Mouse (Mus musculus) urinary bladder, postnatal 36 days (tissue): ENCODE data around the gene Slc39a9.

Experiments used
- DNase-seq, 2 experiments: peaks; one replicate each; pipeline ENCODE4 v3.0.0; 2022; ENCODE audit warnings: low spot score in 2 of 2, mixed read lengths in 1 of 2

Gene Slc39a9

DNA sequence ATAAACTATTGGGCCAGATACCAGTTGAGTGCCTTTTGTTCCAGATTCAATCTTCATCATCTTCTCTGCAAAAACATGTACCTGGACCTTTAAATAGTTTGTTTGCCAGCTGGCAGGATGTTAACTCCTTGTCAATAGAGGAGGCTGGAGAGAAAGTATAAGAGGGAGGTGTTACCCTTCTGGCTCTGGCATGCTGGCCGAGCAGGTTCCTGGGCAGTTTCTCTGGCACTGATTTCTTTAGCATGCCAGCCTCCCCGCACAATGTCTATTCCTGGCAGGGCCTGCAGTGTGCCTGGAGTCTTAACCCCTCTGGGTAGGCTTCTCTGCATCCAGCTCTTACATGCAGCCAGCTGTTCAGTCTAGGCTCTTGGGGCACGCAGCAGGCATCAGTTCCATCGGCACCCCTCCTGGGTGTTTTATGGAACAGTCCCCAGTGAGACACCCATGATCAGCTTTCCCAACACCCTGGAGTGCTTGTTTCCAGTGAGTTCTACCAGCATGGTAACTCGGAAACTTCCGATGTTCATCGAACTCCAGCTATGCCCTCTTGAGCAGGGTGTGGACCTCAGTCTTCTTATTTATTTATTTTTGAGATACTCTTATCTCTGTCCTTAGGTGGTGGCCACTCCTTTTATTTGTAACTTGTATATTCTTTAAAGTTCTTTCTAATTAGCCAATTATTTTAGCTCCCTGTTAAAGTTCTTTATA is 10.4 kb downstream of the Slc39a9 start:
- peak; percentile 53 to 64 for DNase-seq

- DNase-seq: no peak
Measured at GRCm38 (mm10) chr12:80654659-80655025, 11.0 kb downstream of the Slc39a9 start.

GRCm38 (mm10) chr12:80658661-80659060 is 15.0 kb downstream of the Slc39a9 start:
- no peak for DNase-seq

GRCm38 (mm10) chr12:80662322-80662721 is 18.6 kb downstream of the Slc39a9 start:
- DNase-seq: no peak

GRCm38 (mm10) chr12:80663935-80664334 is 20.3 kb downstream of the Slc39a9 start:
- DNase-seq: no peak

DNA sequence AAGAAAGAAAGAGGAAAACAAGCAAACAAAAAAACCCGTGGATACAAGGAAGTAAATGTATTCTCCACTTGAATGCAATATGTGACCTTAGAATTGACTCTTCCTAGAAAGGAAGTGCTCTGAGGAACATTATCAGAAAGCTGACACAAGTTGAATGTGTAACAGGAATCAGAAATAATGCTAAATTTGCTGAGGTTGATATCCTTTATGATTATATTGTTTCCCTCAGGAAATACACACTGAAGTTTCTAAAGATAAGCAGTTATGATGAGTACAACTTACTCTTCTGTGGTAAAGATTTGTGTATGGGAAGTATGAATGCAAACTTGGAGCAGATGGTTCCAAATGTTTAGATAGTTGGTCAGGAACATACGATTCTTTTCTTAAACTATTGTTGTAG is 24.7 kb downstream of the Slc39a9 start:
- no peak for DNase-seq

DNA sequence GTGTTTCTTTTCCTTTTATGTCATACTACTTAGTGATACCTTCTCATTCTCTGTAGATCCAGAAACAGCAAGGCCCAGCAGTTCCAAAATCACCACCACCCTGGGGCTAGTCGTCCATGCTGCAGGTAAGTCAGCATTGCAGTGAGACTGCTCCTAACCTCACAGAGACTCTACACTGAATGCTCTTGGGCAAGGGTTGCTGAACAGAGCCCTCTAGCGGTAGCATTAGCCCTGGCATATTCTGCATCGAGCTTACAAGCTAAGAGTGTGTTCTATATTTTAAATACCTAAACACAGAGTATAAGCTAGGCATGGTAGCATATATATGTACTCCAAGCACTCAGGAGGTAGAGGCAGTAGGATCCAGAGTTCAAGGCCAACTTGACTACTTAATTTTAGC is 29.5 kb downstream of the Slc39a9 start:
- peak; percentile 46 to 62 for DNase-seq

DNA sequence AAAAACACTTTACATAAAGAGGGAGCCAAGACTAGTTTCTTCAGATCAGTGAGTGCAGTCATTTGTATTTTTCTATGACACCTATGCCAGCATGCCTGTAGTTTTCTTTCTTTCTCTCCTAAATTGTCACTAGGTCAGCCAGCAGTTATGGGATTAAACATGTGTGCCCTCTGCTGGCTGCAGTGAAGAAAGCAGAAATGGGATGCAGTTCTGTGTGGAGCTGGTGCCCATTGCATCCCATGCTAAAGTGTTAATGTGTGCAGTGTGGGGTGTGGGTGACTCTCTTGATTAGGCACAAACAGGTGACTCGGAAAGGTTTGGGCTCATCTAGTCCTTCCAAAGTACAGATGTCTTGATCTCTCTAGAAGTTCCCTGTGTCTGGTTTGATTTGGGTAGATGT is 37.7 kb downstream of the Slc39a9 start:
- DNase-seq: no peak

- DNase-seq: no peak
Measured at GRCm38 (mm10) chr12:80683554-80683953, 39.9 kb downstream of the Slc39a9 start.

DNA sequence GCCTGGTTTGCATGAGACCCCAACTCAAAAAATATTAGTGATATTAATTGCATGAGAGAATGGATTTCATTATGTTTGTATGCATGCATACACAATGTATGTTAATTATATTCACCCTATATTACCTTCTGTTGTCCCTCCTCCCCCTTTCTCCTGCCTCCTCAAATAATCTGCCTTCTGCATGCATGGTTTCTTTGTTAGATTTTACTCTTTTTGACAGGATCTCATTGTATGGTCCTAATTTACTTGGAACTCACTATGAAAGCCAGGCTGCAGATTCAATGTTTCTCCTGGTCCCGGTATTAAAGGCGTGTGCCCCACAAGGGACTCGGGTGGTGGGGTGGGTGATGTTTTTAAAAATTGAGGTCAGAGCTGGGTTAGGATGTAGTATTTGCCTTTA is 40.6 kb downstream of the Slc39a9 start:
- DNase-seq: no peak

GRCm38 (mm10) chr12:80687788-80688211 is 44.1 kb downstream of the Slc39a9 start:
- DNase-seq: no peak

- DNase-seq: no peak
Measured at GRCm38 (mm10) chr12:80689696-80690095, 46.0 kb downstream of the Slc39a9 start.

DNA sequence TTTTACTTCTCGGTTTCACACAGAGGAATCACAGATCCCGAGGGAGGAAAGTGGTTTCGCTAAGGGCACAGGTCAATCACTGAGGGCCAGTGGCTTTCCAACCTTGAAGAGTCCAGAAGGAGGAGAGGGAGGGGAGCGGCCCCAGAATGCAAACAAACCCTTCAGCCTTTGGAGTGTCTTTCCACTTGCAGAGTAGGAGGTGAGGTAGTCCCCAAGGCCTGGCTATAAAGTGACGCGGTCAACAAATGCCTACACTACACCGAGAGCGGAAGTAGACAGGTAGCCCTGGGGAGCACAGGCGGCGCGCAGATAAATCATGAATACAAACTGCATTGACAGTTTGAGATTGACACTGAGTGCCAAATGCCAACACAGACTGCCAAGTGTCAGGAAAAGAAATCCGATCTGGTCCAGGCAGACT is 48.0 kb downstream of the Slc39a9 start:
- peak; percentile 10 to 20 for DNase-seq

DNA sequence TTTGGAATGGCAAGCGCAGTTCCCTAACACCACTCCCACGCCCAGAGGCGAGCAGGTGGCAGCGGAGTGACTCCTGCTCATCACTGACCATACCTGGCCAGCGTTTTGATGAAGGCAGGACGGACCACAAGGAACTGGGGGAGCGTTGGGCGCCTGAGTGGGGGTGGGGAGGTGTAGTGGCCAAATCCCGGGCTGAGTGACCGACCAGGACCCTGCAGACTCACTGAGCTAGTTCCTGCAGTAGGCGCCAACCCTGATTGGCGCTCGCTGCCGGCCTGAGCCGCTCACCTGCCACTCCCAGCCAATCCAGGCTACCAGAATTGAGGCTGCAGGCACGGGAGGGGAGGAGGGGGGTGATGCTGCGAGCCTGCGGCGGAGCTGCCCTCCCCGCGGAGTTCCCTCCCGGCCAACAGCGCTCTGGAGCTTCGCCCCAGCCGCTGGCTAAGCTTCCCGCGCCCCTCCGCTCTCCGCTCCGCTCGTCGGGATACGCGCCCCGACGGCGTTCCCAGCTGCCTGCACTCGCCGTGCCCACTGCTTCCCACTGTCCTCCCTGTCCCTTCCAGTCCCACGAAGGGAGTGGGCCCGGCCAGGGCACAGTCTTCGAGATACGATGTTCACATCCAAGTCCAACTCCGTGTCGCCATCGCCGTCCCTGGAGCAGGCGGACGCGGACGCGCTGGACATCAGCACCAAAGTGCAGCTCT is 48.7 kb downstream of the Slc39a9 start, which contains the start of gene Plekhd1:
Gene Plekhd1, plus strand, starts transcription at position 323 of the 704 bp plus-strand sequence.
- peak; percentile 44 to 62 for DNase-seq

DNA sequence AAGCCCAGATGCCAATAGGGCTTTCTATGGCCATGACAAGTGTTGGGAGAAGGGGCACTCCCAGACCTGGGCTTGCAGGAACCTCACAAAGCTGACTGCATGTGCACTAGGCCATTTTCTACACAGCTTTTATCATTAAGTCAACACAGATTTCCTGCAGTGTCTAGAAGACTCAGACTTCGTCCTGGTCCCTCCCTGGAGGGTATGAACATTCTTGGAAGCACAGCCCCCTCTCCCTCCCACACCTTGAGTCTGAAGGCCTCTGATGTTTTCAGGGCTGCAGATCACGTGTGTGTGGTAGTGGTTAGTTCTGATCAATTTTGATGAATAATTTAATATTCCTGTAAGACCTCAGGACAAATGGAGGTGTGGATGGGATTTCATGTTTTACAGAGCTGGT is 50.0 kb downstream of the Slc39a9 start:
- no peak for DNase-seq

DNA sequence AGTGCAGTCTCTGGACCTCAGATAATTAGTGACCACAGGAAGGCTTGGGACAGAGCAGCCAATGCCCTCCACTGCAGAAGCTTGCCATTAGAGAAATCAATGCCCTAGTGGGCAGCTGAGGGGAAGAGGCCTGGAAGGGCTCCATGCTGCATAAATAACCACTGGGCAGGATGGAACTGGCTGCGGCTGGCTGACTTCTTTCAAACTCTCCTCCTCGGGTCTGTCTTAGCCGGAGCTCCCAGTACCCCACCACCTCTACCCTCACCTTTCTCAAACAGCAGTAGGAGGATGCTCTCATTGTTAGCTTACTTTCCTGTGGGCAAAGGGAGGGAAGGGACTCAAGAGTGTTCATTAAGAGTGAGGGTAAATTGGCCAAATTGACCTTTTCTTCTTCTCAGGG is 51.3 kb downstream of the Slc39a9 start:
- no peak for DNase-seq

- no peak for DNase-seq
Measured at GRCm38 (mm10) chr12:80698526-80699143, 55.0 kb downstream of the Slc39a9 start.

- no peak for DNase-seq
Measured at GRCm38 (mm10) chr12:80699144-80699531, 55.5 kb downstream of the Slc39a9 start.

GRCm38 (mm10) chr12:80701332-80701731 is 57.6 kb downstream of the Slc39a9 start:
- DNase-seq: no peak

- DNase-seq: no peak
Measured at GRCm38 (mm10) chr12:80706208-80706914, 62.7 kb downstream of the Slc39a9 start.

- DNase-seq: no peak
Measured at GRCm38 (mm10) chr12:80706915-80707604, 63.4 kb downstream of the Slc39a9 start.

- DNase-seq: no peak
Measured at GRCm38 (mm10) chr12:80715915-80716314, 72.2 kb downstream of the Slc39a9 start.
